Mouse (Mus musculus) right cerebral cortex, adult 18-20 months (tissue): ENCODE measurements at regions not wholly inside any gene's neighbourhood (a gene's known extent, or its start where the extent isn't known, plus 50 kb on each side); places are given as distances from the start of the nearest gene placed in this dataset.
"Not testable (repeated sequence)": the region's sequence is repeated elsewhere in the genome, so short reads cannot be mapped to it uniquely, and the experiment has no call there.

Experiments
- DNase-seq: peaks from one replicate; pipeline ENCODE4 v3.0.0; 2022; ENCODE audit warnings: mixed read lengths

DNA sequence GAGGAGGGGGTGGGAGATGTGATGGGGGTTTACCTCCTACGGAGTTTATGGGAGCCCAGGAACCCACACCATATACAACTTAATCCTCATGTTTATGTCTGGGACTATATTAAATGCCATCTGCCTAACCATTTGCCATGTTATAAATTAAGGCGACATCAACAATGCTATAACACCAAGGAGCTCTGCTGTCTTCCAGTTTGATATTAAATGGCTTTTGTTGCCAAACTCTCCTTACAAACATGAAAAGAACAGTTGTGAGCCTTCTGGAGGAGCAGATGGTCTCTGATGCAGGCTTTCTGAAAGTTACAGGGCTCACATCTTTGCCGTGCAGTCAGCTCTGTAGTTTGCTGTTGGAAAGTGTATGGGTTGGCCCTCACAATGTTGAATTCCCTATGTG is 470.3 kb upstream of the Sall1 start:
- peak; percentile 33 for DNase-seq

DNA sequence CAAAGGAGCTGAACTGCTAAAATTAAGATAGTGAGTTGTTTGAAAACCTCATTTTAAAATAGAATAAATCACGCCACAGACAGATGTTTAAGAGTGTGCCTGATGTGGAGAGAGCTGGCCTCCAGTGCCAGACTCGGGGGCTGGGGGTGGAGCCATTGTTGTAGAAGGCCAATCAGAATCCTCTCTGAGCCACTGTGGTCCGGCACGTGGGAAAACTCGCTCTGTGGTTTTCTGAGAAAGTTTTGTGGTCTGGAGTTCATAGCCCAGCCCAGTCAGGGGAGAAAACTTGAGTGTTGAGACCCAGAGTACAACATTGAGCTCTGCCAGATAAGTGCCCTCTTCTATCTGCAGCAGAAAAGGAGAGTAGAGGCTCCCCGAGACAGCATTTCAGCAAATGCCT is 463.7 kb upstream of the Sall1 start:
- DNase-seq = no peak

DNA sequence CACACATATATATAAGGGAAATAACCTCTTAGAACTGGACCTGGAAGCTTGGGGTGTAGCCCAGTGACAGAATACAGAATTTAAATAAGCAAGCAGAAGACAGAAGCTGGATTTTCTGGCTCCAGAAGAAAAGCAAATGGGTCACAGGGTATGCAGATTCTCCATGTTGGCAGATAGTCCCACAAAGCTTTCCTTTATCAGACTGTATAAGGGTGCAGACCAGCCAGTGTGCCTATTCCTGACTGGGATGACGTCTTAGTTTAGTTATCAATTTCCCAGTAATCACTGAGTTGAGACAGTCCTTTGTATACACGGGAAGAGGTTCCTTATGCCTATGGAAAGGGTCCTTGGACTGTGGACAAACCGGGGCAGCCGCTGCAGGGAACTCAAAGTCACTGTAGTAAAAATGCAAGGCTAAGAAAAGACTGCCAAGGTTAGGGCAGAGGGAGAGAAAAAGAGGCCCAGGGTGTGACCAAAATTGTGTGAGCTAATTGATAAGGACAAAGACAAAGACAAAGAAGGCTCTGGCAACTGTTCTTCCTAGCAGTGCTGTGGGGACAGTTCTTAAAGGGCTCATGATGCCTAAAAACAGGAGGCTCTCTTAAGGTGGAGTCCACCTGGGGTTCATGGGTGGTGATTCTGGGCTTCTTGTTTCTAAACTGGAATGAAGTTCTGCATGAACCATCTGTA is 459.7 kb upstream of the Sall1 start:
- no peak for DNase-seq

DNA sequence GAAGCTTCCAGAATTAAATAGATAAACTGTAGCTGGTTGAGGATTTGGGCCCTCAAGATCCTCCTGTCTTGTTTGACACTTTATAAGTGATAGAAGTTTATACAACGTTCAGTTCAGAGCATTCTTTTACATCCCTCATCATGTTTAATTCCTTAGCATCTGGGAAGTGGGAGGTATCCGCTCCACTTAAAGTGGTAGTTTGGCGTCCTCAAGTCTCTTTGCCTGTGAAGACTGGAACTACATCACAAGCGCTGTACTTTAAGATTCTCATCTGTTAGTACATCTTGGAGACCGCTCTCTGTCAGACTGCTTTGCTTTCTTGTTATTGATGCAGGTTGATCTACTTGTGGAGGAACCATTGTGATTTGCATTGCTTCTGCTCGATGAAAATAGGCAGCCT is 459.1 kb upstream of the Sall1 start:
- no peak for DNase-seq

DNA sequence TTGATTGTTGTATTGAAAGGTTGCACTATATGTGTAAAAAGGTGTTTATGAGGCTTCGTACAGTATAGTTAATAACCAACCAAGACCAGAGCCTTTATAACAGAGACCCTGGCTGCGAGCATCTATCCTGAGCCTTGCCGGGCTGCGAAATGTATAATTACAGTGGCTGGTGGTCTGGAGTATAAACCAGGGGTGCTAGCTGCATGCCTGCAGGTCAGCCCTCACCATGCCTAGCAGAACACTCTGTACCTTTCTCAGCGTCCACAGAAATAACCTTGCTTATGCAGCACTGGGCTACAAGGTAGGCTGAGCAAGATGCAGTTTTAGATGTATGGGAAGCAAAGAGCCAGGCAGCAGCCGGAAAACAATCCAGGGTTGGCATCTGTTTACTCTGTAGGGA is 457.8 kb upstream of the Sall1 start:
- DNase-seq = no peak

DNA sequence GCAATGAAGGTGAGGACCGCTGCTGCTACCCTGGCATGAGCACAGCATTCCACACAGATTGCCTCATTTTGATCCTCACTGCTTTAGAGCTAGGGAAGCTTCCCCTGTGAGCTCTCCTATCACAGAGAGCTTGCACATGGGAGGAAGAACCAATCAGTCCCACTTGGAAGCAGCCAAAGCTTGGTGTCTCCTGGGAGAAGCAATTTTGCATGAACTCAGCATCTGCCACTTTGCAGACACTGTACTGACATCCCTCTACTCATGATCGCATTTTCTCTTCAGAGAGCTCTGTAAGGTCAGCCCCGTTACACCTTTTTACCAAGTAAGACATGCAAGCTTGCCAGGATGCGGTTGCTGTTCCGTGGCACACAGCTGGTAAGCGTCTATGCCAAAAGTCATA is 455.9 kb upstream of the Sall1 start:
- DNase-seq = no peak

DNA sequence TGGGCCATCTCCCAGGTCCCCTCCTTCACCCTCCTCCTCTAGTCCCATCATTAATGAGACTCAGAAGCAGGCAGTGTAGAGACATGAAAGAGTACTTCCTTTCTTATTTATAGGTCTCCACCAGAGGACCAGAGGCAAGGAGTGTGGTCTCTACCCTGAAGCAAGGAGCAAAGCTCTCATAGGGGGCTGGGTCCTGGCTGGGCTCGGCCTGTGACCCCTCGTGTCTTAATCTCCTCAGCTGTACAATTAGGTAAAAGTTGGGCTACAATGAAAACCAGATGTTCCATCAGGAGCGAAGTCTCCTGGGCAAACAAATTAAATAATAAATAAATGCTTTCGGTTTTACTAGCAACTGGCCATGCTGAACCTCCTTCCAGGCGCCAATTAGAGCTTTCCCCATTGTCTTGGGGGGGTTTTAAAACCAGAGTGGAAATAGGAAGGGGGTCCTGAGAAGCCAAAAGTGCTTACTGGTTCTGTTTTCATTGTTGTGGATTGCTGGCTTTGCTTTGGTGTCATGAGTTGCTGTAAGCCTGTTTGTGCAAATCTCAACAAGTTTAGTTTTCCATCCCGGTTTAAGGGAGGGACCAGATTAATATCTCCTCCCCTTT is 454.2 kb upstream of the Sall1 start:
- DNase-seq = no peak

DNA sequence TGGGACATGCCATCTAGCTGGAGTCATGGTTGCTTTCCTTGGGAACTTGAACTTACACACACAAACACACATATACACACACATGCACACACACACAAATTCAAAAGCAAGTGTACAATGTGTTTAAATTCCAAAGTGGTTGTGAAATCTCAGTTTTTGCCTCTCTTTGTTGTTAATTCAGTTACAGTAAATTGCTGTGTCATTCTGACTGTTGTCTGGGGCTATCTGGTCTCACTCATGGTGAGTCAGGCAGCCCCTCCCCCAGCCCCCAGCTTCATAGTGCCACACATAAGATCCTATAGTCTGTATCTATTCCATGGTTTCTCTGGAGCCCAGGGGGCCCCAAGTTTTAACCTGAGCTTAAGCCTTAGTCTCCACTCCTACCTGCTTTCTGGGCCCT is 448.4 kb upstream of the Sall1 start:
- DNase-seq = no peak

DNA sequence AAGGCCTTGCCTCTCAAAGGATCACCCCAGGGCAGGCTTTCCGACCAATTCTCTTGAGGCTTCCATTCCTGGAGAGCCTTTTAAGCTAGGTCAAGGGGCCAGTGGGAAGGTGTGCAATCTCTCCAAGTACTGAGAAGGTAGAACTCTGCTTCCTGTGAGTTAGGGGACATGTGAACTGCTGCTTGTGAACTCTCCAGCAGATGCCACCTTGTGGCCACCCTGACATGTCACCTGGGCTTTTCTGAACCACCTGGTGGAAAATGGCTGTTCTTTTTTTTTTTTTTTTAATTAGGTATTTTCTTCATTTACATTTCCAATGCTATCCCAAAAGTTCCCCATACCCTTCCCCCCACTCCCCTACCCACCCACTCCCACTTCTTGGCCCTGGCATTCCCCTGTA is 438.5 kb upstream of the Sall1 start:
- DNase-seq = not testable (repeated sequence)

DNA sequence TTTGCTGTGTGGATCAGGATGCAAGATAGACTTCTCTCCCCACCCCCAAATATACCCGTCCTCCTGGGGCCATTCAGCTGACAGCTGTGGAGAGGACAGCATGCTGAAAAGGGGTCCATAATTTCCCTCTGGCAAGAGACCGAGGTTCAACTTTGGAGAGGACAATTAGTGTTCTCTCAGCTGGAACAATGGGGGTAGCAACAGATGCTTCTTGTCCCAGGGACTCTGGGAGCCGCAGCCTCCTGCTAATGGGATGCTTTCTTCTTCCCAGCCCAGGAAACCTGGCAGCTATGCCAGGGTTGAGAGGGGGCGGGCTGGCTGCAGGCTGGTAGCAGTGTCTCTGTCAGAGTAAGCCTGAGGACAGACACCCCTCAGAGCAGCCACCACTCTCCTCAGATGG is 433.0 kb upstream of the Sall1 start:
- no peak for DNase-seq

DNA sequence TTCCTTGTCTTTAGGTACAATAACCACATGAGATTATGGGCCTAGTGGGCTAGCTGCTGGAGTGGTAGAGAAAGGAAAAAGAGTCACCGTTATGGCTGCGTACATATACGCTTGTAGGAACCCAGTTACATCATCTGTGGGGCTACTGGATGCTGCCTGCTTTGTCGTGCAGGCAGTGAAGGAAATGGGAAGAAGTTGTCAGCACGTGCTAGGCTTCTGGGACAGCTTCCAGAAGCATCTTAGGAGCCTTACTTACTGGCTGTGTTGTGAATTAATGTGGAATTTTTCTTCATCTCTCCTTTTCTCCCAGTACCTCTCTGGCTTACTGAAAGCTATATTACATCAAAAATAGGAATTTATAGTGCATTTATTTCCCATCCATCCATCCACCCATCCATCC is 427.2 kb upstream of the Sall1 start:
- DNase-seq = no peak

DNA sequence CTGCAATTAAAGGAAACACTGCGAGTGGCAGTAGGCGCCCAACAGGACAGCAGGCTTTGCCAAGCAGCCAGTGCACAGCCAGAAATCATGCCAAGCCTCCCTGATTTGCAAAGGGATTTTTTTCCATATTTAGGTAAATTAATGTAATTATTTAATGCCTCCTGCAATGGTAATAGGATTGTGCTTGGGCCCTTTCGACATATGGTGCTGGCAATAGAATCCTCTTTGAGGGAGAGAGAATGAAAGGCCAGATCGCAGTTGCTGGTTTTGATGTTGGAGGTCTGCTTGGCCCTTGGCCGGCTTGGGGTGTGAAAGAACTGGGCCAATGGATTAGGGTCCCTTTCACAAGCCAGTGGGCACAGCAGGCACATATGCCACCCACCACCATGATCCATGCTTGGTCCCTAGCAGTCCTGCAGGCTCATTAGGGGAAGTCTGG is 424.8 kb upstream of the Sall1 start:
- DNase-seq = no peak

DNA sequence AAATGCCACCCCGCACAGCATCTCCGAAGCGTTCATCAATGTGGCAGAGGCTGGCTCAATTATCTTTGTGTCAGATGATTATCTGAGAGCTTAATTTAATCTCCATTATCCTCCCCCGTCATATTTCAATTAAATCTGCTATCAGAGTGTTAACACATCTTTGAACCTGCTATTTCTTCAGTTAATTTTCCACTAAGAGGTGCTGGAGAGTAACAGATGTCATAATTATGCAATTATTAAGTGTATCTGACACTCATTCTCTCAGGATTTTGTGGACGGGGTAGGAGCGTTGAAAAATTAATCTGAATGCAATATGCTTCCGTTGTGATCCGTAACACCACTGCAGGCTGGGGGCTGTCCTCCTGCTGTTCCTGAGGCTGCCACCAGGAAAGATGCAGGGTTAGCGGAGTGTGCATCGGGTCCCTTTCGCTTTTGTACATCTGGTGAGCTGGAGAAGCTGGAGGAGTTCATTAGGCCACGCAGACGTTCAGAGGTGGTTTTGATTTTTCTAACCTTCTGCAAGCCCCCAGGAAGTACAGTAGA is 421.3 kb upstream of the Sall1 start:
- no peak for DNase-seq

DNA sequence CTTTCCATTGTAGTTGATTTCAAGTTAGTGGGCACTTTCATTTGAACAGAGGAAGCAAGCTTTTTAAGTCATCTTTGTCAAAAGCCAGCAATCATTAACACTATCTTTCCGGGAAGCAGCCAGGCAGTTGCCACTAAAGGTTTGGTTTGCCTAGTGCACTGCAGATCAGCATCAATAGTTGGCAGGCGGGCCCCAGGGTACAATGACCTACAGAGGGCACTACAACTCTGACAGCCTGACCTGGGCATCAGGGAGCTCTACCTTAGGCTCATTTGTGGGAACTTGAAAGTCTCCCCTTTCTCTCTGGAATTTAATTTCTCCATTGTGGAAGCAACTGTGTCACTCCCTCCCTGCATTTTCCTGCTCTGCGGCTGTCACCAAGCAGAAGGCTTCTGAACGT is 412.6 kb upstream of the Sall1 start:
- DNase-seq = no peak

DNA sequence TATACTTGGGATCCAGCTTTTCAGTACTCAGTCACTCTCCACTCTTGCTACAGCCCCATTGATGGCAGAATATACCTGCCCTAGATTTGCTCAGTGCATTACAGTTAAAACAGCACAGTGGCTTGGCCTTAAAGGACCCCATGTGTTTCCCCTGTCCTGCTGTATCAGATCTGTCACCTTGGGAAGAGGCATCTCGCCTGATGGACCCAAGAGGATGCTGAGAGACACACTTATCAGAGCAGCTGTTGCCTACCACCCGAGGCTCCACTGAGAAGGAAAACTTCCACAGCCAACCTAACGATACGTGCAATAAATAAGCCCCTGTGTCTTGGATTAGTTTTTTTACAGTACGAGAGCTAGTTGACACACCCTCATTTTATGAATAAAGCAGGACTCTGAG is 411.8 kb upstream of the Sall1 start:
- no peak for DNase-seq

DNA sequence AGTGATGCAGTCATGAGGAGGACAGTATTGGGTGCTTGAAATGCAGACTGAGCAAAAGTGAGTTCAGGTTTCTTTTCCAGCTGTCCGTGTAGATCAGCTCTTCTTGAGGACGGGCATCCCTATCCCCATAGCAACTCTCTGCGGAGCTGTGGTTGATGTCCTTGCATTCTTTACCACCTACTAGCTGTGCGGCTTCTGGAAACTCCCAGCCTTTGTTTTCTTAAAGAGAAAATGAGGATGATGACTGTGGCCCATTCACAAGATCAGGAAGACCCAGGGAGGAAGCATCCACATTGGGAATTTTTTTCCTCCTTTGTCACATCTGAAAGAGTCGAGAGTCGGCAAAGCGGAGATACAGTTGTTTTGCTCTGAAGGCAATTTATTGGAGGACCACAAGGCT is 410.2 kb upstream of the Sall1 start:
- DNase-seq = no peak

DNA sequence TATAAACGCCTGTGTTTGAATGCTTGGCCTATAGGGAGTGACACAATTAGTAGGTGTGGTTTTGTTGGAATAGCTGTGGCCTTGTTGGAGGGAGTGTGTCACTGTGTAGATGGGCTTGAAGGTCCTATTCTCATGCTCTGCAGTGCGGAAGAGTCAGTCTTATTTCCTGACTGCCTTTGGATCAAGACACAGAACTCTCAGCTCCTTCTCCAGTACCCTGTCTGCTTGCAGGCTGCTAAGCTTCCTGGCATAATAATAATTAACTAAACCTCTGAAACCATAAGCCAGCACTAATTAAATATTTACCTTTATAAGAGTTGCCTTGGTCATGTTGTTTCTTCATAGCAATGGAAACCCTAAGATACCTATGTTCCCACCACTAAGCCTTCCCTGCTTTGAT is 409.8 kb upstream of the Sall1 start:
- DNase-seq = no peak

DNA sequence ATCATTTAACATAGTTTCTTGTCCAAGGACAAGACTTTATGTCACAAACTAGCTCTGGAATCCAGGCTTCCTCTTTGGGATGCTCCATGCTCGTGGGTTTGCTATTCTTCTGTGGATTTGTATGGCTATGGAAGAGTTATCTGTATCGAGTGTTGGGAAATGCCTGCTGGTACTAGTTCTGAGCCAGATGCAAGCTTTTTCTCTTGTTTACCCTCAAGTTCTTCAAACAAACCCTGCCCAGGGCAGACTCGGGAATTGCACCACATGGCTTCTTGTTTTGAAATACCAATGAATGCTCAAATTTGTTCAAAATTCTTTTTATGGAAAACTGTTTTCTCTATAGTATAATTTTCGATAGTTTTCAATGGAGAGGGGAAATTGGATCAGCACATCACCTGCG is 400.5 kb upstream of the Sall1 start:
- no peak for DNase-seq

DNA sequence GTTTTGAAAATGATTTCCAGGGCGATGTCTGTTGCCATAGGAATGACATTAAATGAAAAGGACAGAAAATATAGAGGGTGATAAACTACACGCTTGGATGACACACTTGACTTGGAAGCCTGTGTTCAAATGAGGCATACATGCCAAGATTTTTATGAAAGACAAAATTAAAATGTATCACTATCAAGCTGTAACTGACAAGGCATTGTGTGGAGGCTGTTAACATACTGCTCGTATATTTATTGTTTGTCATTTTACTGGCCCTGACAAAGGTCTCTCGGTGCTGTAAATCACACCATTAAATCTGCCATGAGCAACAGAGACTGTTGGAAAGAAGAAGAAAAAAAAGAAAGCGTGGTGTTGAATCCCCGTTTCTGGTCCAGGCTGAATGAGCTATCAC is 395.3 kb upstream of the Sall1 start:
- no peak for DNase-seq

DNA sequence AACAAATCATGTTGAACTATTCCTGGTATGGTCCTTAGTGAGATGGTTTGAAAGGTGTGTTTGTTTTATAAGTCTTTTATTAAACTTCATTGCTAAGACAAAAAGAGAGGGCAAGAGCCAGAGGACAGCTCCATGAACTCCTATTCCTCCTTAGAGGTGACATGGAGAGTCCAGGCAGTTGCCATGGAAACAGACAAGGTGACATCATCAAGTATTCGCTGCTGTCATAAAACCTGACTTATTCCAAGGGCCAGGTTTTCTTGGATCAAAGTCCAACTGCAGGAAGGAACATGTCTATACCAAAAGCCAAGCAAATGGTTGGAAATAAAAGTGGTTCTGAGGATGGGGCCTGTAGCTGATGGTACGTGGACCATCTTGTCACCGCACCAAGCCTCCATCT is 383.0 kb upstream of the Sall1 start:
- DNase-seq = no peak

DNA sequence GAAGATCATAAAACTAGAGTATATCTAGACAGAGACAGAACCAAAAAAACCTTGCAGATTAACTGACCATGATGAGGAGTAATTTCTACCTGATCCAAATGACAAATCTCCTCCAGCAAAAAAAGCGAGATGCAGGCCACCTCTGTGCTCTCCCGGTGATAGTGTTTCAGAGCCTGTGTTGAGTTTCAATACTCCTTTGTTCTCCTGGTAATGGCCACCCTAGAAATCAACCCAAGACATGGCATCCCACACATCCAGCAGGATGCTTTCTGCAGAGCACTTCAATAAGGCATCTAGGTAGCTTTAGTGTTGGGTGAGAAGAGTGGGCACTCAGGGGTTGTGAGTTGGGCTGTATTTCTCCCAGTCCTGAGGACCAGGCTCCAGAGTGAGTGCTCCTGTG is 371.3 kb upstream of the Sall1 start:
- DNase-seq = no peak

DNA sequence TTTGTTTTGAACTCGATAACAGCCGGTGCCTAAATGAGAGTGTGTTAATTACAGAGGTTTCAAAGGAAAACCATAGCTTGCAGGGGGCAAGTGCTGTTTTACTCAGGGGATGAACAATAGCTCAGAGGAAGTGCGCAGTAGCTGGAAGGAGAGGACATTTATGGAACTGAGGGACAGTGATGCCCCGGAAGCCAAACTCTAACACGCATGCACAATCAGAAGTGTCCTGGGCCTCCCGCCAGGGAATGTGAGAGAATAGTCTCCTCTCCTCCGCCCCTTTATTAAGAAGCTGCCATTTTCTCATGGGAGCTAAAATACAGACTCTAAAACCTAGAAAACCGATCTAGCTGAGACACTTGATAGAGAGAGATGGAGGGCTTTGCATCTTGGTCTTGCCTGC is 368.5 kb upstream of the Sall1 start:
- no peak for DNase-seq

DNA sequence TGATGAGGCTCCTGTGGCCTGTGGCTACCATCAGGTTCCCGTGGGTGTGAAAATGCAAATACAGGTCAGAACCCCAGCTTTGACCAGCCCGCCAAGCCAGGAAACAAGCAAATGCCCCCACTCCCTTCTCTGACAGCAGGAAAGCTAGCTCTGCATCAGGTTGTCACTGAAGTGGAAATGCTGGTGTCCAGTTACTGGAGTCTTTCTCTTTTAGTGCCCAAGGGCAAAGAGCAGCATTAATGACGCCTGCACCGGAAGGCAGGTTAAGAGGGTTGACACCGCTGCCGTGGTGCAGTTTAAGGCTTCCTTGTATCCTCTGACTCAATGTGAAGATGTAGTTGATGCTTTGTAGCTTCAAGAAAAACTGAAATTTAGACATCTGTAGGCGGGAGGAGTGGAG is 368.1 kb upstream of the Sall1 start:
- no peak for DNase-seq

DNA sequence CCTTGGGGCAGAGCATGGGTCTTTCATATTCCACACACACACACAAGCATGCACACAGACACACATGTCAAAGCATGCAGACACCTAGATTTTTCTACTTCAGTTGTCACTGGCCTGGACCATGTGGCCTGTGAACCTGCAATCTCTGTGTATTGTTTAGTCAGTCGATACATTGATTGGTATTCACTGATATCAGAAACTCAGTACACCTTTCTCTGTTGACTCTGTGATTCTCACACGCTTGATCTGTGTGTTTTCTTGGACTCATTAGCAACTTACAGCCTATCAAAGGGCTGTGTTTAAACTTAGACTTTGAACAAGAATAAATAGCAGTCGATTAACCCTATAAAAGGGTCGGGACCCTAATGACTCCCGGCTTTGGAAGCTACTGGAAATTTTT is 362.7 kb upstream of the Sall1 start:
- no peak for DNase-seq

DNA sequence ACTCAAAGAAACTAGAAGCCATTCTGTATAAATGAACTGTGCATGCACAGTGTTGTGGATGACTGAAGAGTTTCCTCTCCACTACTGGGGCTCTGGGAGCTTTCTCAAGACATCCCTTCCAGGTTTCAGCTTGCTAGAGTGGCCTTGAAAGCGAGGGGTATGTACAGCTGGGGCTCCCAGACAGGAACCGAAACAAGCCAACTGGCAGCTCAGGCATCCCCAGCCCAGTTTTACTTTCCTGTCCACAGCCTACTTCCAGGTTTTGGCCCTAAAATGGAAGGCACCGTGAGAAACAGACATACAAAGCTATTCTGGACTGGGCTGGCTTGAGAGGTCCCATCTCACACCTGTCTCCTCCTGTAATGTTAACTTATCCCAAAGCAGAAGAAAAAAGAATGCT is 360.3 kb upstream of the Sall1 start:
- no peak for DNase-seq
